Mouse (Mus musculus): ENCODE data around the gene Fxr2. TPM values are rescaled to one million over a fixed set of nuclear protein-coding genes. Genes with fewer than 3 reads are reported as not detected.

Gene Fxr2
- polyA plus RNA-seq, 1 experiment, result 132 TPM

DNA sequence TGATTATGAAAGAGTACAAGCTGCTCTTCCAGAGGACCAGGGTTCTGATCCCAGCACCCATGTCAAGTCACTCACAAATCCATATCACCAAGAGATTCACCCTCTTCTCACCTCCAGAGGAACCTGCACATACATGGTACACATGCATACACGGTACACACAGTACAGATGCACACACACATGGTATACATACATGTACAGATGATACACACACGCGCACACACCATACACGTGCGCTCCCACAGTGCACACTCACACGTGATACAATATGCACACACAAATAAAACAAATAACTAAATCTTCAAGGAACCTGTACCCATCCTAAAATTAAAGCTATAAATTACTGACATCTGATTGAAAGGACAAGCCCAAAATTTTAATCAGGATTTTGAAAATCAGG lies 37.9 kb upstream of the Fxr2 start:
- no peak for TF ChIP-seq CTCF (IDR thresholded peaks at IDR 0.05; ENCODE audit: extremely low read depth, insufficient read depth, low read length)
- H3K4me1 ChIP-seq (ENCODE audit: control insufficient read depth, insufficient read depth, low read length), result no peaks in the 10 kb centered on the region
- H3K4me3 ChIP-seq (ENCODE audit: insufficient read depth, low read length), result no peak overlapping the region
- no peak overlapping the region for H3K27ac ChIP-seq (ENCODE audit: insufficient read depth, low read length)

DNA sequence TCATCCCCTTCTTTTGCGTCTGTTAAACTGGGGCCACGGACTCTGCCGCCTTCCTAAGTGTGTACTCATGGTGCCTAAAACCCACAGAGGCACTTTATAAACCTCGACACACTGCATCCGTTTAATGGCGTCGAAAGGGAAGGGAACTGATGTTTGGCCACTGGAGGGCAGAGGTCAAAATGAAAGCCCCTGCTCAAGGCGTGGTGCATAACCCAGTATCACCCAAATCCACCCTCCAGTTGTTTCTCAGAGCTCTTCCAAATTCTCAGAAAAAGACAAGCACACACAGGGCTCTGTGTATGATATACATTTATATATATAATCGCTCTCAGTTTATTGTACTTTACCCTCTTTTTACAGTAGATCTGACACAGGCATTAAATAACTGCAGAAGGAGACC lies 33.4 kb upstream of the Fxr2 start:
- Histone ChIP-seq H3K4me1 (ENCODE audit: control insufficient read depth, insufficient read depth, low read length) (peaks cover 1% of the 10 kb centered on the region; the same call in 1 of the 2 replicates), H3K4me3 (ENCODE audit: insufficient read depth, low read length) (no peak overlapping the region), H3K27ac (ENCODE audit: insufficient read depth, low read length) (no peak overlapping the region)
- TF ChIP-seq POLR2A (IDR thresholded peaks at IDR 0.05; ENCODE audit: extremely low read depth, insufficient read depth, low read length) (no peak), CTCF (IDR thresholded peaks at IDR 0.05; ENCODE audit: extremely low read depth, insufficient read depth, low read length) (no peak)

DNA sequence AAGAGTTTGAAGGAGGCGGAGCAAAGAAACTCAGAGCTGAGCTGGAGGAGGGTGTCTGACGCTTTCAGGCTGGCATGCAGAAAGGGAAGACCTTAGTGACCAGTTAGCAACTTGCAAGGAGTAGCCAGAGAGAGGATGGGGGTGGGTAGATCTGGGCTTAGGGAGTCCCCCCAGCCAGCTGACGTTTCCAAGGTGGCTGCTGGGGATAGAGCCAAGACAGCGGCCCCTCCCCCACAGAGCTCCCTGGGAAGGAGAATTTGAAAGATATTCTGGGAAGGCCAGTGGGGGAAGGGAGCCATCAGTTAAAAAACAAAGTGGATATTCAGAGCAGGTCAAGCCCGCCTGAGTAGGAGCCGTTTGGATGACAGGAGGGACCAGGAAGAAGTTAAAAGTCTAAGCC lies 32.7 kb upstream of the Fxr2 start:
- Histone ChIP-seq H3K27ac (ENCODE audit: insufficient read depth, low read length) (no peak overlapping the region), H3K4me3 (ENCODE audit: insufficient read depth, low read length) (no peak overlapping the region), H3K4me1 (ENCODE audit: control insufficient read depth, insufficient read depth, low read length) (peaks cover 1% of the 10 kb centered on the region; the same call in 1 of the 2 replicates)
- no peak for TF ChIP-seq POLR2A (IDR thresholded peaks at IDR 0.05; ENCODE audit: extremely low read depth, insufficient read depth, low read length)
- no peak for TF ChIP-seq CTCF (IDR thresholded peaks at IDR 0.05; ENCODE audit: extremely low read depth, insufficient read depth, low read length)

DNA sequence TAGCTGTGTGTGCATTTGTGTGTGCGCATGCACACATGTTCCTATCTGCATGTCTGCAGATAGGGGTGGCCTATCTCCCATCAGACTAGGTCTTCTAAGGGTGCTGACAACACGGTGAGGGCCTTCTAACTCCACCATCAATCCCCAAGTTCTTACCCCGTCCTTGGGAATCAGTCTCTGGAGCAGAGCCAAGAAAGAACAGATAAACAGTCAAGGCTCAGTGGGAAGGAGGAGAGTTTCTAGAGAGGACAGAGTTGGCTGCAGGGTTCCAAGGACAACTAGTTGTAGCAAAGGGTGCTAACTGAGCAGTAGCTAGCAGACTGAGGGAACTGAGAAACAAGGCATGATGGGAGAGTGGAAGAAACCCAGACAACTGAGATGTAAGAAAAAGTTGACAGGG lies 31.0 kb upstream of the Fxr2 start:
- H3K4me3 ChIP-seq (ENCODE audit: insufficient read depth, low read length), result no peak overlapping the region
- peaks cover 1% of the 10 kb centered on the region; the same call in 1 of the 2 replicates for H3K4me1 ChIP-seq (ENCODE audit: control insufficient read depth, insufficient read depth, low read length)
- TF ChIP-seq CTCF (IDR thresholded peaks at IDR 0.05; ENCODE audit: extremely low read depth, insufficient read depth, low read length) (no peak), POLR2A (IDR thresholded peaks at IDR 0.05; ENCODE audit: extremely low read depth, insufficient read depth, low read length) (no peak)
- H3K27ac ChIP-seq (ENCODE audit: insufficient read depth, low read length), result no peak overlapping the region

DNA sequence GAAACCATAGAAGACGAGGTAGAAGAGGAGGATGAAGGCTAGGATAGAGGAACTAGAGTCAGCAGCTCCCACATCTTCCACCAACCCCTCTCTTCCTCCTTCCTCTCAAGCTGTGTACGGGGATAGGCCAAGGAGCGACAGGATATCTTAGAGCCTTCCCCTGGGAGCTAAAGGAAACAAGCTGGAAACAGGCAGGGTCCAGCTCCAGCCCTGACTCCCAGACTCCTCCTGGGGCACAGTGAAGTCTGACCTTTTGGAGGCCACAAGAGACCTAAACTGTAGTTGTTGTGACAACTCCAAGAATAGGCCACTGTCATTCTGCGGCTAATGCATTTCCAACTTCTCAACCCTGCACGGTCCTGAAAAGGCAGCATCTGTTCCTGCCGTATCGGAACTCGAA lies 29.3 kb upstream of the Fxr2 start:
- Histone ChIP-seq H3K4me1 (ENCODE audit: control insufficient read depth, insufficient read depth, low read length) (peaks cover 1% of the 10 kb centered on the region; the same call in 1 of the 2 replicates), H3K4me3 (ENCODE audit: insufficient read depth, low read length) (peak overlapping the region; percentile 61), H3K27ac (ENCODE audit: insufficient read depth, low read length) (peak overlapping the region; percentile 57; the same call in 1 of the 2 replicates)
- no peak for TF ChIP-seq CTCF (IDR thresholded peaks at IDR 0.05; ENCODE audit: extremely low read depth, insufficient read depth, low read length)
- TF ChIP-seq POLR2A (IDR thresholded peaks at IDR 0.05; ENCODE audit: extremely low read depth, insufficient read depth, low read length), result no peak

DNA sequence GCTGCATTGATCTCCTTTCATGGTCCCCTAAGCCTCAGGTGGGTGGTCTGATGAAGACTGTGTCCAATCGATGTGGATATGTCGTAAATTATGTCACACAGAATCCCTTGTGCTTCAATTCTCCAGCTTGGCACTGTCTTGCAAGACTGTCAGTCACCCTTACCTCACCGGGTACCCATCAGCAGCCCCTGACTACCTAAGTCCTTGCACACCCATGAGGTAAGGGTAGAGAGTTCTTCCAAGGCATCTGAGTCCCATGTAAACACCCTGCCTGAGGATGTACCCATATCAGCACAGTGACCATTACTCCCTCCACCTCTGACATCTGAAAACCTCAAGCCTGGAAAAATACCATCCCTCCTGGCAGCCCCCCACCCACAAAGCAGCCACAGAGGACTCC lies 28.4 kb upstream of the Fxr2 start:
- Histone ChIP-seq H3K27ac (ENCODE audit: insufficient read depth, low read length) (peak overlapping the region; percentile 57; the same call in 1 of the 2 replicates), H3K4me1 (ENCODE audit: control insufficient read depth, insufficient read depth, low read length) (peaks cover 1% of the 10 kb centered on the region; the same call in 1 of the 2 replicates)

DNA sequence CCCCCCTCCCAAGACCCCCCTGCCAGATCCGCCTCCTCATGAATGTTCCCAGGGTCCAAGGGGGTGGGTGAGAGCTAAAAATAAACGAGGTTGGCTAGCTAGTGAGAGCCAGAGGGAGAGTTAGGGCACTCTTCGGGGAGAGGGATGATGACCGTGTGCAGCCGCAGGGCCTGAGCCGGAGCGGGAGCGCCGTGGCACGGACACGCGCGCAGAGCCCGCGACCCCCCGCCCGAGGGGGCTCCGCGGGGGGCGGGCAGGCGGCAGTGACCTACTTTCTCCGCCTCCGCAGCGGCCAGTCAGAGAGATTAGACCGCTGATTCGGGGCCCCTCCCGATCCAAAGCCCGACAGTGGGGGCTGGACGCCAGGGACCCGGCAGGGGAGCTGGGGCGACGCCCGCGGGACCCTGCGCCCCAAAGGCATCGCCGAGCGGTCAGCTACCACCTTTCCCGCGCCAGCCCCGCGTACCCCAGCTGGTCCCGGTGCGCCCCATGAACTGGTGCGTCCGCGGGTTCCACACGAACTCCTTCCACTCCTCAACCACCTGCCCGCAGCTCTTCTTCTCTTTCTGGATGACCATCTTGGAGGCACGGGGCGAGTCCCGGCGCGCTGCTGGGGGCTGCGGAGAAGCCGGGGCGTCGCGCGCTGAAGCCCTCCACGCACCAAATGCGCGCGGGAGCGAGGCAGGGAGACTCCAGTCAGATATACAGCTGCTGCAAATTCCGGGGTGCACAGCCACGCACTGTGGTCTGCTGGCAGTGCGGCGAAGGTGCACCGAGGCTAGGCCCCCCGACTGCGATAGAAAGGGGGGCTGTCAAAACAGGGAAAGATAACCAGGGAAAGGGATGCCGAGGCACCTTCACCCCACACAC lies 27.8 kb upstream of the Fxr2 start:
- H3K27ac ChIP-seq (ENCODE audit: insufficient read depth, low read length), result peak overlapping the region; percentile 95
- TF ChIP-seq POLR2A (IDR thresholded peaks at IDR 0.05; ENCODE audit: extremely low read depth, insufficient read depth, low read length) (peak; percentile 50; the same call in 1 of the 2 replicates), CTCF (IDR thresholded peaks at IDR 0.05; ENCODE audit: extremely low read depth, insufficient read depth, low read length) (no peak)

More for the DNA sequence above, 28.4 kb upstream of the Fxr2 start:
- TF ChIP-seq POLR2A (IDR thresholded peaks at IDR 0.05; ENCODE audit: extremely low read depth, insufficient read depth, low read length), result no peak
- TF ChIP-seq CTCF (IDR thresholded peaks at IDR 0.05; ENCODE audit: extremely low read depth, insufficient read depth, low read length), result no peak
- H3K4me3 ChIP-seq (ENCODE audit: insufficient read depth, low read length), result peak overlapping the region; percentile 61

DNA sequence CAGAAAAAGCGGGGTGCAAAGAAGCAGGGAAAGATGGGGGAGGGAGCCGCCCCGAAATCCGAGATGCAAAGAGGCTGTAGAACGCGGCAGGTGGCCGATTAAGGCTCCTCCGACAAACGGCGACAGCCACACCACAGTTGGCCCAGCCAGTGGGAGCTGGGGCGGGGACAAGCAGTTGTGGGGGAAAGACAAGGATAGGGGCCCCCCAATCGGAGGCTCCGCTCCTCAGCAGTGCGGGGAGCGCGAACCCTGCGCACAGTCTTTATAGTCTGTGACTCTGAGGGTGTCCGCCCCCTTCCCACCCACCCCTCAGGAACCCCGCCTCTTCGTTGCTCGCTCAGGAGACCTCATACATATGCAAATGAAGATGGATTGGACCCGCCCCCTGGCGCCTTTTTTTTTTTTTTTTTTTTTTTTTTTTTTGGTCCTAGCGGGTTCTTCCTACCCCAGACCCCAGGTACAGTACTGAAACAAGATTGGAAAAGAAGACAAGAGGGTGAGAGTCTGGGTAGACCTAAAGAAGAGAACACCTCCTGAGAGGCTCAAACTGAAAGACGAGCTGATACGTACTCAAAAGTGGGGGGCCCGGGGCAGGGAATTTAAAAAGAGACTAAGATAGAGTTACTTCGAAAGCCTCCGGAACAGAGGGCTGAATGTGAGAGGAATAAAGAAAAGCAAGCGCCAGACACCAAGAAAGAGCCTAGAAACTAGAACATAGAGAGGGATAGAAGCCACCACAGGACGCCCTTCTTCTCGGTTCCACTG lies 26.9 kb upstream of the Fxr2 start, which contains the start of gene Atp1b2:
Gene Atp1b2, minus strand, starts transcription at position 217 of the 765 bp plus-strand sequence.
- peak; percentile 95 for TF ChIP-seq POLR2A (IDR thresholded peaks at IDR 0.05; ENCODE audit: extremely low read depth, insufficient read depth, low read length)
- no peak for TF ChIP-seq CTCF (IDR thresholded peaks at IDR 0.05; ENCODE audit: extremely low read depth, insufficient read depth, low read length)
- peak within 1 kb of the TSS; percentile 61 for H3K4me3 ChIP-seq (ENCODE audit: insufficient read depth, low read length)

More for the DNA sequence above, 27.8 kb upstream of the Fxr2 start:
- H3K4me1 ChIP-seq (ENCODE audit: control insufficient read depth, insufficient read depth, low read length), result peaks cover 1% of the 10 kb centered on the region; the same call in 1 of the 2 replicates
- peak overlapping the region; percentile 61 for H3K4me3 ChIP-seq (ENCODE audit: insufficient read depth, low read length)

DNA sequence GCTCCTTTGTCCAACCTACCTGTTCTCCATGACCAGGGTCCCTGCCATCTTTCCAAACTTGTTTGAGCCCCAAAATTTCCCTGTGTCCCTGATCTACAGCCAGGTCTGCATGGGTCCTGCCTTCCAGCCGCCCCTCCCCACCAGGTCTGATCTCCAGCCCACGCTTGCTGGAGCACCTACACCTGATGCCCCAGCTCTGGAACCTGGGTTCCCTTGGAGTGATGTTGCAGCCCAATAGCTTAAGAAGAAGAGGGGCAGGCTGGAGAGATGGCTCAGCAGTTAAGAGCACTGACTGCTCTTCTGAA lies 26.3 kb upstream of the Fxr2 start:
- TF ChIP-seq CTCF (IDR thresholded peaks at IDR 0.05; ENCODE audit: extremely low read depth, insufficient read depth, low read length), result no peak
- TF ChIP-seq POLR2A (IDR thresholded peaks at IDR 0.05; ENCODE audit: extremely low read depth, insufficient read depth, low read length), result no peak
- Histone ChIP-seq H3K27ac (ENCODE audit: insufficient read depth, low read length) (no peak overlapping the region), H3K4me3 (ENCODE audit: insufficient read depth, low read length) (peak overlapping the region; percentile 61; the same call in 1 of the 2 replicates), H3K4me1 (ENCODE audit: control insufficient read depth, insufficient read depth, low read length) (no peaks in the 10 kb centered on the region; the same call in 1 of the 2 replicates)

More for the DNA sequence above, 26.9 kb upstream of the Fxr2 start, which contains the start of gene Atp1b2:
- H3K27ac ChIP-seq (ENCODE audit: insufficient read depth, low read length), result peak within 1 kb of the TSS; percentile 95
- H3K4me1 ChIP-seq (ENCODE audit: control insufficient read depth, insufficient read depth, low read length), result no peaks in the 10 kb centered on the region; the same call in 1 of the 2 replicates

All from cortical plate, adult 2 months (tissue).